ENCODE assay signal across 22 mouse cellular contexts in genomic region chr12:85550435-85550834, GRCm38 (mm10).
"Had no signal": no experiment of that assay in that cellular context is flagged by ENCODE, and none has a peak within 500 bp of the region (broad histone marks: within the 10 kb centered on the region; RNA-seq: fewer than 3 reads in every experiment).

No protein-coding gene starts in this region.

- DNase-seq: kidney, adult 18-20 months; kidney, adult 9 months; kidney, postnatal 25 days; layer of hippocampus, postnatal 36 days; left cerebral cortex, postnatal 4 days; liver, postnatal 0 days; lung, postnatal 10 days; lung, postnatal 4 days; midbrain, embryonic 14.5 days; retina, postnatal 1 day; right cerebral cortex, postnatal 25 days; spleen, adult 18-20 months; thymus, adult 2 months; thymus, postnatal 14 days; thymus, postnatal 4 days had no signal

- H3K36me3 ChIP-seq: limb, embryonic 12.5 days; limb, embryonic 15.5 days; lung, embryonic 15.5 days; neural tube, embryonic 12.5 days; neural tube, embryonic 15.5 days; stomach, embryonic 15.5 days had no signal

- H3K27me3 ChIP-seq: limb, embryonic 12.5 days; limb, embryonic 15.5 days; lung, embryonic 15.5 days; neural tube, embryonic 12.5 days; neural tube, embryonic 15.5 days; stomach, embryonic 15.5 days had no signal

- H3K4me3 ChIP-seq: left cerebral cortex, adult 2 months; limb, embryonic 12.5 days; limb, embryonic 15.5 days; lung, embryonic 15.5 days; neural tube, embryonic 12.5 days; neural tube, embryonic 15.5 days; stomach, embryonic 15.5 days had no signal
